Mouse (Mus musculus): ENCODE results near the gene Cdc42se2. TPM values are rescaled to one million over a fixed set of nuclear protein-coding genes. Genes with fewer than 3 reads are reported as not detected.
A peak's percentile ranks its signal among the peaks of the same experiment; 100 is the strongest.

Gene Cdc42se2
- polyA plus RNA-seq, 1 experiment from 2014 or later, result 228 TPM

GRCm38 (mm10) chr11:54769843-54770242, 17.6 kb downstream of the Cdc42se2 start:
- ATAC-seq (ENCODE audit: low FRiP score), result no peak
- H3K9me3 ChIP-seq, result no peaks in the 10 kb centered on the region
- no peak overlapping the region for H3K4me3 ChIP-seq (replicated peaks)
- no peak overlapping the region for H3K9ac ChIP-seq
- H3K4me2 ChIP-seq, result no peak overlapping the region
- WGBS, result 85% methylated on average over 5 of the region's 5 CpGs
- peaks cover 37% of the 10 kb centered on the region for H3K4me1 ChIP-seq
- H3K27ac ChIP-seq, result no peak overlapping the region
- no peaks in the 10 kb centered on the region for H3K27me3 ChIP-seq
- H3K36me3 ChIP-seq (replicated peaks), result no peaks in the 10 kb centered on the region

- Histone ChIP-seq H3K4me3 (replicated peaks) (no peak overlapping the region), H3K9me3 (no peaks in the 10 kb centered on the region), H3K4me1 (peaks cover 43% of the 10 kb centered on the region), H3K36me3 (replicated peaks) (no peaks in the 10 kb centered on the region), H3K27ac (peak overlapping the region; percentile 36; the same call in 1 of the 2 replicates), H3K9ac (no peak overlapping the region), H3K4me2 (no peak overlapping the region), H3K27me3 (no peaks in the 10 kb centered on the region)
- 67% methylated on average over 3 of the region's 3 CpGs for WGBS
- ATAC-seq (ENCODE audit: low FRiP score), result no peak
Measured at GRCm38 (mm10) chr11:54768116-54768690, 19.3 kb downstream of the Cdc42se2 start.

- Histone ChIP-seq H3K9ac (no peak overlapping the region), H3K27ac (no peak overlapping the region), H3K4me2 (no peak overlapping the region), H3K4me3 (replicated peaks) (no peak overlapping the region), H3K36me3 (replicated peaks) (no peaks in the 10 kb centered on the region), H3K9me3 (no peaks in the 10 kb centered on the region), H3K4me1 (peaks cover 53% of the 10 kb centered on the region), H3K27me3 (no peaks in the 10 kb centered on the region)
- no peak for ATAC-seq (ENCODE audit: low FRiP score)
- 90% methylated on average over 1 of the region's 1 CpGs for WGBS
Measured at GRCm38 (mm10) chr11:54764759-54765158, 22.7 kb downstream of the Cdc42se2 start.

- Histone ChIP-seq H3K4me1 (peaks cover 48% of the 10 kb centered on the region), H3K4me3 (replicated peaks) (no peak overlapping the region), H3K9me3 (no peaks in the 10 kb centered on the region), H3K4me2 (no peak overlapping the region), H3K36me3 (replicated peaks) (no peaks in the 10 kb centered on the region), H3K9ac (no peak overlapping the region), H3K27ac (no peak overlapping the region), H3K27me3 (no peaks in the 10 kb centered on the region)
- 81% methylated on average over 3 of the region's 3 CpGs for WGBS
- no peak for ATAC-seq (ENCODE audit: low FRiP score)
Measured at GRCm38 (mm10) chr11:54764026-54764425, 23.4 kb downstream of the Cdc42se2 start.

GRCm38 (mm10) chr11:54762735-54763134, 24.7 kb downstream of the Cdc42se2 start:
- H3K9ac ChIP-seq, result no peak overlapping the region
- no peak overlapping the region for H3K27ac ChIP-seq
- H3K4me1 ChIP-seq, result peaks cover 44% of the 10 kb centered on the region
- WGBS, result 92% methylated on average over 5 of the region's 5 CpGs
- no peaks in the 10 kb centered on the region for H3K9me3 ChIP-seq
- no peak overlapping the region for H3K4me2 ChIP-seq
- H3K27me3 ChIP-seq, result no peaks in the 10 kb centered on the region
- no peak for ATAC-seq (ENCODE audit: low FRiP score)
- H3K4me3 ChIP-seq (replicated peaks), result no peak overlapping the region
- H3K36me3 ChIP-seq (replicated peaks), result no peaks in the 10 kb centered on the region

GRCm38 (mm10) chr11:54757993-54758392, 29.5 kb downstream of the Cdc42se2 start:
- H3K4me2 ChIP-seq, result no peak overlapping the region
- H3K4me3 ChIP-seq (replicated peaks), result no peak overlapping the region
- no peak for ATAC-seq (ENCODE audit: low FRiP score)
- H3K9me3 ChIP-seq, result 0 out of 2 replicates have a peak, but pooled peaks cover 2% of the 10 kb centered on the region
- peaks cover 3% of the 10 kb centered on the region for H3K36me3 ChIP-seq (replicated peaks)
- peaks cover 65% of the 10 kb centered on the region for H3K4me1 ChIP-seq
- H3K27me3 ChIP-seq, result no peaks in the 10 kb centered on the region
- H3K27ac ChIP-seq, result no peak overlapping the region
- H3K9ac ChIP-seq, result no peak overlapping the region
- WGBS, result 45% methylated on average over 1 of the region's 1 CpGs

GRCm38 (mm10) chr11:54755148-54755664, 32.3 kb downstream of the Cdc42se2 start:
- WGBS, result 42% methylated on average over 5 of the region's 5 CpGs
- H3K4me3 ChIP-seq (replicated peaks), result no peak overlapping the region
- peak overlapping the region; percentile 44 for H3K4me2 ChIP-seq
- no peaks in the 10 kb centered on the region for H3K27me3 ChIP-seq
- no peak for ATAC-seq (ENCODE audit: low FRiP score)
- peaks cover 54% of the 10 kb centered on the region for H3K4me1 ChIP-seq
- no peak overlapping the region for H3K9ac ChIP-seq
- 0 out of 2 replicates have a peak, but pooled peaks cover 3% of the 10 kb centered on the region for H3K9me3 ChIP-seq
- peaks cover 18% of the 10 kb centered on the region for H3K36me3 ChIP-seq (replicated peaks)
- H3K27ac ChIP-seq, result peak overlapping the region; percentile 95

GRCm38 (mm10) chr11:54754301-54755147, 33.0 kb downstream of the Cdc42se2 start:
- peak; percentile 90 for ATAC-seq (ENCODE audit: low FRiP score)
- H3K4me3 ChIP-seq (replicated peaks), result no peak overlapping the region
- peak overlapping the region; percentile 95 for H3K27ac ChIP-seq
- 0 out of 2 replicates have a peak overlapping the region, but pooled peaks have one; percentile 4 for H3K9ac ChIP-seq
- 0 out of 2 replicates have a peak, but pooled peaks cover 3% of the 10 kb centered on the region for H3K9me3 ChIP-seq
- peaks cover 52% of the 10 kb centered on the region for H3K4me1 ChIP-seq
- peaks cover 20% of the 10 kb centered on the region for H3K36me3 ChIP-seq (replicated peaks)
- peak overlapping the region; percentile 44 for H3K4me2 ChIP-seq
- WGBS, result 13% methylated on average over 10 of the region's 10 CpGs
- H3K27me3 ChIP-seq, result no peaks in the 10 kb centered on the region

GRCm38 (mm10) chr11:54751502-54751901, 36.0 kb downstream of the Cdc42se2 start:
- no peak overlapping the region for H3K9ac ChIP-seq
- ATAC-seq (ENCODE audit: low FRiP score), result no peak
- H3K4me2 ChIP-seq, result no peak overlapping the region
- WGBS, result 86% methylated on average over 4 of the region's 4 CpGs
- 0 out of 2 replicates have a peak, but pooled peaks cover 3% of the 10 kb centered on the region for H3K9me3 ChIP-seq
- H3K36me3 ChIP-seq (replicated peaks), result peaks cover 41% of the 10 kb centered on the region
- no peak overlapping the region for H3K27ac ChIP-seq
- no peak overlapping the region for H3K4me3 ChIP-seq (replicated peaks)
- no peaks in the 10 kb centered on the region for H3K27me3 ChIP-seq
- H3K4me1 ChIP-seq, result peaks cover 35% of the 10 kb centered on the region

- Histone ChIP-seq H3K4me3 (replicated peaks) (no peak overlapping the region), H3K9me3 (0 out of 2 replicates have a peak, but pooled peaks cover 3% of the 10 kb centered on the region), H3K36me3 (replicated peaks) (peaks cover 51% of the 10 kb centered on the region), H3K27ac (no peak overlapping the region), H3K9ac (no peak overlapping the region), H3K27me3 (no peaks in the 10 kb centered on the region), H3K4me2 (no peak overlapping the region), H3K4me1 (peaks cover 11% of the 10 kb centered on the region)
- ATAC-seq (ENCODE audit: low FRiP score), result no peak
Measured at GRCm38 (mm10) chr11:54748891-54749290, 38.6 kb downstream of the Cdc42se2 start.

- no peak for ATAC-seq (ENCODE audit: low FRiP score)
Measured at GRCm38 (mm10) chr11:54744231-54744630, 43.2 kb downstream of the Cdc42se2 start.

GRCm38 (mm10) chr11:54741330-54741729, 46.1 kb downstream of the Cdc42se2 start:
- Histone ChIP-seq H3K4me2 (no peak overlapping the region), H3K27me3 (no peaks in the 10 kb centered on the region), H3K9me3 (no peaks in the 10 kb centered on the region), H3K27ac (no peak overlapping the region), H3K4me1 (no peaks in the 10 kb centered on the region), H3K9ac (no peak overlapping the region), H3K4me3 (replicated peaks) (no peak overlapping the region), H3K36me3 (replicated peaks) (peaks cover 38% of the 10 kb centered on the region)
- no peak for ATAC-seq (ENCODE audit: low FRiP score)
- 96% methylated on average over 2 of the region's 2 CpGs for WGBS

More at GRCm38 (mm10) chr11:54744231-54744630, 43.2 kb downstream of the Cdc42se2 start:
- Histone ChIP-seq H3K36me3 (replicated peaks) (peaks cover 40% of the 10 kb centered on the region), H3K4me3 (replicated peaks) (no peak overlapping the region), H3K4me1 (no peaks in the 10 kb centered on the region), H3K27me3 (no peaks in the 10 kb centered on the region), H3K9me3 (no peaks in the 10 kb centered on the region), H3K4me2 (no peak overlapping the region), H3K9ac (no peak overlapping the region), H3K27ac (no peak overlapping the region)
- 90% methylated on average over 1 of the region's 1 CpGs for WGBS

All from forebrain, embryonic 12.5 days (tissue).